Mouse (Mus musculus): ENCODE data around the gene Col15a1.
A peak's percentile ranks its signal among the peaks of the same experiment; 100 is the strongest.

The Col15a1 gene

GRCm38 (mm10) chr4:47351386-47352049, 143.6 kb downstream of the Col15a1 start:
- peak; percentile 28 for DNase-seq (ENCODE audit: low spot score)

GRCm38 (mm10) chr4:47352061-47352661, 144.2 kb downstream of the Col15a1 start:
- DNase-seq (ENCODE audit: low spot score), result peak; percentile 39

GRCm38 (mm10) chr4:47352803-47353388, 144.9 kb downstream of the Col15a1 start, which contains the start of gene Tgfbr1:
Gene Tgfbr1, plus strand, starts transcription at chr4:47353222.
- peak; percentile 99 for DNase-seq (ENCODE audit: low spot score)

- peak; percentile 61 for DNase-seq (ENCODE audit: low spot score)
Observed at GRCm38 (mm10) chr4:47353416-47354111, 145.6 kb downstream of the Col15a1 start.

GRCm38 (mm10) chr4:47354304-47354703, 146.3 kb downstream of the Col15a1 start:
- no peak for DNase-seq (ENCODE audit: low spot score)

- no peak for DNase-seq (ENCODE audit: low spot score)
Observed at GRCm38 (mm10) chr4:47362662-47363061, 154.7 kb downstream of the Col15a1 start.
